Mouse (Mus musculus): Measurements from ENCODE around the gene Gnai3. TPM values are rescaled to one million over a fixed set of nuclear protein-coding genes. Genes with fewer than 3 reads are reported as not detected.

Gnai3 gene
- total and polyA plus RNA-seq, 2 experiments = 19.0 to 89.5 TPM

DNA sequence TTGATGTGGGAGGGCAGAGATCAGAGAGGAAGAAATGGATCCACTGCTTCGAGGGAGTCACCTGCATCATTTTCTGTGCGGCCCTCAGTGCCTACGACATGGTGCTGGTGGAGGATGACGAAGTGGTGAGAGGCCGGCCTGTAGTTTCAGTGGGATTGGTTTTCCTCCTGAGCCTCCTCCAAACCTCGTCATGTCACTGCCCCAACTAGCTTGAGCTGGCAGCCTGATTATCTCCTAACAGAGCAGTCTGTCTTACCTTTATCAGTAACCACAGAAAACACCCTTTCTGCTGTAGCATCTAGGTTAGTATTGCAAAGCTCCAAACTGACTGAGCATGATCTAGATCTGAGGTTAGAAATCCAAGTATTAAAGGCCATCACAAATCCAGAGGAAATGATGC, 47.6 kb downstream of the Gnai3 start:
- Histone ChIP-seq H3K36me3 (ENCODE audit: control insufficient read depth, insufficient read depth, low read length) (no peaks in the 10 kb centered on the region), H3K79me2 (ENCODE audit: control insufficient read depth, insufficient read depth, low read length) (no peaks in the 10 kb centered on the region), H3K9ac (ENCODE audit: low read depth, low read length) (no peak overlapping the region), H3K4me1 (ENCODE audit: control insufficient read depth, insufficient read depth, low read length) (no peaks in the 10 kb centered on the region), H3K27ac (replicated peaks; ENCODE audit: insufficient read depth, low read depth, low read length) (no peak overlapping the region), H3K27me3 (ENCODE audit: control insufficient read depth, insufficient read depth, low read length) (no peaks in the 10 kb centered on the region), H3K4me3 (ENCODE audit: insufficient read depth, low read depth, low read length) (no peak overlapping the region)
- no peak for DNase-seq (ENCODE audit: extremely low read depth, low read depth, low spot score)
- WGBS = 93% methylated on average over 6 of the region's 6 CpGs
- TF ChIP-seq CTCF (IDR thresholded peaks at IDR 0.05; ENCODE audit: low read depth, low read length) (no peak), POLR2A (IDR thresholded peaks at IDR 0.05; ENCODE audit: extremely low read depth, insufficient read depth, low read length) (no peak)

- H3K4me1 ChIP-seq (ENCODE audit: control insufficient read depth, insufficient read depth, low read length) = no peaks in the 10 kb centered on the region
- H3K27me3 ChIP-seq (ENCODE audit: control insufficient read depth, insufficient read depth, low read length) = no peaks in the 10 kb centered on the region
- no peak overlapping the region for H3K27ac ChIP-seq (replicated peaks; ENCODE audit: insufficient read depth, low read depth, low read length)
- WGBS = 95% methylated on average over 8 of the region's 8 CpGs
- no peaks in the 10 kb centered on the region for H3K36me3 ChIP-seq (ENCODE audit: control insufficient read depth, insufficient read depth, low read length)
- TF ChIP-seq POLR2A (IDR thresholded peaks at IDR 0.05; ENCODE audit: extremely low read depth, insufficient read depth, low read length) = no peak
- no peak for TF ChIP-seq CTCF (IDR thresholded peaks at IDR 0.05; ENCODE audit: low read depth, low read length)
- DNase-seq (ENCODE audit: extremely low read depth, low read depth, low spot score) = no peak
- H3K9ac ChIP-seq (ENCODE audit: low read depth, low read length) = no peak overlapping the region
- H3K79me2 ChIP-seq (ENCODE audit: control insufficient read depth, insufficient read depth, low read length) = no peaks in the 10 kb centered on the region
- no peak overlapping the region for H3K4me3 ChIP-seq (ENCODE audit: insufficient read depth, low read depth, low read length)
These were observed 48.3 kb downstream of the Gnai3 start for GRCm38 (mm10) chr3:108097656-108098055.

- H3K4me1 ChIP-seq (ENCODE audit: control insufficient read depth, insufficient read depth, low read length) = no peaks in the 10 kb centered on the region
- DNase-seq (ENCODE audit: extremely low read depth, low read depth, low spot score) = no peak
- WGBS = 84% methylated on average over 10 of the region's 10 CpGs
These were observed 49.2 kb downstream of the Gnai3 start for GRCm38 (mm10) chr3:108096726-108097125.

GRCm38 (mm10) chr3:108096226-108096625, 49.7 kb downstream of the Gnai3 start:
- no peaks in the 10 kb centered on the region for H3K36me3 ChIP-seq (ENCODE audit: control insufficient read depth, insufficient read depth, low read length)
- no peaks in the 10 kb centered on the region for H3K4me1 ChIP-seq (ENCODE audit: control insufficient read depth, insufficient read depth, low read length)
- H3K27me3 ChIP-seq (ENCODE audit: control insufficient read depth, insufficient read depth, low read length) = no peaks in the 10 kb centered on the region
- WGBS = 81% methylated on average over 8 of the region's 8 CpGs
- H3K79me2 ChIP-seq (ENCODE audit: control insufficient read depth, insufficient read depth, low read length) = no peaks in the 10 kb centered on the region
- H3K4me3 ChIP-seq (ENCODE audit: insufficient read depth, low read depth, low read length) = no peak overlapping the region
- no peak overlapping the region for H3K9ac ChIP-seq (ENCODE audit: low read depth, low read length)
- TF ChIP-seq CTCF (IDR thresholded peaks at IDR 0.05; ENCODE audit: low read depth, low read length) (no peak), POLR2A (IDR thresholded peaks at IDR 0.05; ENCODE audit: extremely low read depth, insufficient read depth, low read length) (no peak)
- H3K27ac ChIP-seq (replicated peaks; ENCODE audit: insufficient read depth, low read depth, low read length) = no peak overlapping the region
- no peak for DNase-seq (ENCODE audit: extremely low read depth, low read depth, low spot score)

More at GRCm38 (mm10) chr3:108096726-108097125, 49.2 kb downstream of the Gnai3 start:
- H3K4me3 ChIP-seq (ENCODE audit: insufficient read depth, low read depth, low read length) = no peak overlapping the region
- H3K36me3 ChIP-seq (ENCODE audit: control insufficient read depth, insufficient read depth, low read length) = no peaks in the 10 kb centered on the region
- no peak for TF ChIP-seq CTCF (IDR thresholded peaks at IDR 0.05; ENCODE audit: low read depth, low read length)
- TF ChIP-seq POLR2A (IDR thresholded peaks at IDR 0.05; ENCODE audit: extremely low read depth, insufficient read depth, low read length) = no peak
- no peak overlapping the region for H3K27ac ChIP-seq (replicated peaks; ENCODE audit: insufficient read depth, low read depth, low read length)
- no peaks in the 10 kb centered on the region for H3K27me3 ChIP-seq (ENCODE audit: control insufficient read depth, insufficient read depth, low read length)
- no peaks in the 10 kb centered on the region for H3K79me2 ChIP-seq (ENCODE audit: control insufficient read depth, insufficient read depth, low read length)
- H3K9ac ChIP-seq (ENCODE audit: low read depth, low read length) = no peak overlapping the region

GRCm38 (mm10) chr3:108094976-108095760, 50.8 kb downstream of the Gnai3 start:
- Histone ChIP-seq H3K9ac (ENCODE audit: low read depth, low read length) (no peak overlapping the region), H3K4me1 (ENCODE audit: control insufficient read depth, insufficient read depth, low read length) (no peaks in the 10 kb centered on the region), H3K36me3 (ENCODE audit: control insufficient read depth, insufficient read depth, low read length) (no peaks in the 10 kb centered on the region), H3K4me3 (ENCODE audit: insufficient read depth, low read depth, low read length) (no peak overlapping the region), H3K27ac (replicated peaks; ENCODE audit: insufficient read depth, low read depth, low read length) (no peak overlapping the region), H3K79me2 (ENCODE audit: control insufficient read depth, insufficient read depth, low read length) (no peaks in the 10 kb centered on the region), H3K27me3 (ENCODE audit: control insufficient read depth, insufficient read depth, low read length) (no peaks in the 10 kb centered on the region)
- 93% methylated on average over 12 of the region's 12 CpGs for WGBS
- no peak for TF ChIP-seq POLR2A (IDR thresholded peaks at IDR 0.05; ENCODE audit: extremely low read depth, insufficient read depth, low read length)
- no peak for TF ChIP-seq CTCF (IDR thresholded peaks at IDR 0.05; ENCODE audit: low read depth, low read length)
- no peak for DNase-seq (ENCODE audit: extremely low read depth, low read depth, low spot score)

DNA sequence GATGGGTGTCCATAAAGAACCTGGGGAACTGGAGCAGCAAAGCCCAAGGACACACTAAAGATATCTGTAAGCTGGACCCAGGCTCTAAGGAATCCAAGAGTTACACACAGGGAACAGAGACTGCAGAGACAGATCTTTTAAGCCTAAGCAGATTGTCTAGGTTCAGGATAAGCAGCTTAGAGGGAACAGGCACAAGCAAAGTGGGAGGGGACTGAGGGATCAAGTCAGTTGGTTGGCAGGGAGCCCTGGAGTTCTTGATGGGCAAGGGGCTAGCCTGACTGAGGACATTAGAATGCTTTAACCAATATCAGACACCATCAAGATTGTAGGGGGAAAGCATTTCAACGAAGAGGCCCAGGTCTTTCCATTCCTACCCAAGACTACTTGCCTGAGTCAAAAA, 51.8 kb downstream of the Gnai3 start:
- Histone ChIP-seq H3K79me2 (ENCODE audit: control insufficient read depth, insufficient read depth, low read length) (no peaks in the 10 kb centered on the region), H3K27me3 (ENCODE audit: control insufficient read depth, insufficient read depth, low read length) (no peaks in the 10 kb centered on the region), H3K9ac (ENCODE audit: low read depth, low read length) (no peak overlapping the region), H3K36me3 (ENCODE audit: control insufficient read depth, insufficient read depth, low read length) (no peaks in the 10 kb centered on the region), H3K4me3 (ENCODE audit: insufficient read depth, low read depth, low read length) (no peak overlapping the region), H3K4me1 (ENCODE audit: control insufficient read depth, insufficient read depth, low read length) (no peaks in the 10 kb centered on the region; the same call in 1 of the 2 replicates), H3K27ac (replicated peaks; ENCODE audit: insufficient read depth, low read depth, low read length) (no peak overlapping the region)
- no peak for TF ChIP-seq CTCF (IDR thresholded peaks at IDR 0.05; ENCODE audit: low read depth, low read length)
- 85% methylated on average over 1 of the region's 1 CpGs for WGBS
- DNase-seq (ENCODE audit: extremely low read depth, low read depth, low spot score) = no peak
